Mouse (Mus musculus): ENCODE data around the gene Slc31a1. TPM values are rescaled to one million over a fixed set of nuclear protein-coding genes. Genes with fewer than 3 reads are reported as not detected.

Gene Slc31a1
- total and polyA plus RNA-seq, 2 experiments = 75.3 to 88.4 TPM

DNA sequence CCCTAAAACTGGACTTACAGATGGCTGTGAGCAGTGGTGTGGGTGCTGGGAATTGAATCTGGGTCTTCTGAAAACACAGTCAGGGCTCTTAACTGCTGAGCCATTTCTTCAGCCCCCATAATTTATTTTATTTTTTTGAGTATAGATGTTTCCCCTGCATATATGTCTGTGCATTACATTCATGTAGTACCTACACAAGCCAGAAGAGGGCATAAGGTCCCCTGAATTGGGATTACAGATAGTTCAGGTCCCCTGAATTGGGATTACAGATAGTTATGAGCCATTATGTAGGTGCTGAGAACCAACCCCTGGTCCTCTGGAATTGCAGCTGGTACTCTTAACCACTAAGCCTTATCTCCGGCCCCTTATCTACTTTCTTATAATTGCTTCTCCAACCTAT, 16.5 kb upstream of the Slc31a1 start:
- TF ChIP-seq POLR2A (IDR thresholded peaks at IDR 0.05; ENCODE audit: extremely low read depth, insufficient read depth, low read length) = no peak
- TF ChIP-seq CTCF (IDR thresholded peaks at IDR 0.05; ENCODE audit: low read depth, low read length) = peak; percentile 34; the same call in 1 of the 2 replicates
- no peak for DNase-seq (ENCODE audit: extremely low read depth, low read depth, low spot score)
- H3K79me2 ChIP-seq (ENCODE audit: control insufficient read depth, insufficient read depth, low read length) = peaks cover 5% of the 10 kb centered on the region; the same call in 1 of the 2 replicates

DNA sequence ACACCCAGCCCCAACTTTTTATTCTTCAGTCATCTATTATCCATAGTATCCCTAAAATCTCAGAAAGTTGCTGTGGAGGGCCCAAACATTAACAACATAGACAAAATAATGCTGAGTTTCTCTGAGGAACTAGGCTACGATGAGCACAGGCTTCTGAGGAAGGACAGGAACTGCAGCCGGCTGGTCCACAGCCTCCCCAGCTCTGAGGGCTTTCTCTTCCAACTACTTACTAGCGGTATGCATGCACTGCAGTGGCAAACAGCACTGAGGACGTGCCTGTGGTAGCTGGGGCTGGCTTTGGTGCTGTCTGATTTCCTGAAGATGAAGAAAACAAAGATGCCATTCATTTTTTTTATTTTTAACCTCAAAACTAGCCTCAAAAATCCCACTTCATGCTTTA, 14.7 kb upstream of the Slc31a1 start:
- Histone ChIP-seq H3K36me3 (ENCODE audit: control insufficient read depth, insufficient read depth, low read length) (peaks cover 58% of the 10 kb centered on the region), H3K79me2 (ENCODE audit: control insufficient read depth, insufficient read depth, low read length) (peaks cover 6% of the 10 kb centered on the region; the same call in 1 of the 2 replicates), H3K9ac (ENCODE audit: low read depth, low read length) (no peak overlapping the region), H3K4me1 (ENCODE audit: control insufficient read depth, insufficient read depth, low read length) (peaks cover 11% of the 10 kb centered on the region), H3K27me3 (ENCODE audit: control insufficient read depth, insufficient read depth, low read length) (no peaks in the 10 kb centered on the region), H3K4me3 (ENCODE audit: insufficient read depth, low read depth, low read length) (no peak overlapping the region), H3K27ac (replicated peaks; ENCODE audit: insufficient read depth, low read depth, low read length) (no peak overlapping the region)
- no peak for DNase-seq (ENCODE audit: extremely low read depth, low read depth, low spot score)
- 71% methylated on average over 4 of the region's 4 CpGs for WGBS
- TF ChIP-seq CTCF (IDR thresholded peaks at IDR 0.05; ENCODE audit: low read depth, low read length) (no peak), POLR2A (IDR thresholded peaks at IDR 0.05; ENCODE audit: extremely low read depth, insufficient read depth, low read length) (no peak)

More for the DNA sequence above, 16.5 kb upstream of the Slc31a1 start:
- no peak overlapping the region for H3K4me3 ChIP-seq (ENCODE audit: insufficient read depth, low read depth, low read length)
- no peak overlapping the region for H3K27ac ChIP-seq (replicated peaks; ENCODE audit: insufficient read depth, low read depth, low read length)
- H3K4me1 ChIP-seq (ENCODE audit: control insufficient read depth, insufficient read depth, low read length) = peaks cover 7% of the 10 kb centered on the region
- H3K27me3 ChIP-seq (ENCODE audit: control insufficient read depth, insufficient read depth, low read length) = no peaks in the 10 kb centered on the region
- peaks cover 55% of the 10 kb centered on the region for H3K36me3 ChIP-seq (ENCODE audit: control insufficient read depth, insufficient read depth, low read length)
- WGBS = 100% methylated on average over 1 of the region's 1 CpGs
- no peak overlapping the region for H3K9ac ChIP-seq (ENCODE audit: low read depth, low read length)

DNA sequence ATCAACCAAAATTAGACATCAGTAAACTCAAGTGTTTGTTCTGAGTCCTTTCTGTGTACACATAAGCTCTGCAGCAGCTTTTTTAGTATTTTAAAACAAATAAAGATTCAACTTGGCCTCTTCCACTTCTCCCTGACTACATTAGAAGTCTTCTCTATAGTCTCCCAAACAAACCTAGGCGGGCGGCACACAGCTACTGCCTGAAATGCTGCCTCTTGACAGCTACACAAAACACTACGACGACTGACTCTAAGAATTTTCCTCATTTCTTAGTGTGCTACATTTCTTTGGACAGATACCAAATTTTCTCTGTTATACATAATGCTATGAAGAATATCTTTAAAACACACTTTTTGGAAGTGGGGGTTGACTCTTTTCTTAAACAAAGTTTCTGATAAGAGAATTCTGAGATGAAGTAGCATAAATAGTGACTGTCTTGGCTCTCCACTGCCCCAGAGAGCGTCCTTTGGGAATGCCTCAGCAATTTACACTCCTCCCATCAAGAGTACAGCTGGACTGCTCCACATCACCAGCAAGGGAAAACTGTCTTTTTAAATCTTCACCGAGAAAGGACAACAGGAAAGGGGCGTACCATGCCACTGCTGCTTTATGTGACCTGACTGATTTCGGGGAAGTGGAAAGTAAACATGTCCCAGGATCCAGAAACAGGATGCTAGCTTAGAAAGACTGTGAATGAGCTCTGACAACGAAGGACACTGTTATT, 12.8 kb upstream of the Slc31a1 start:
- no peak for TF ChIP-seq POLR2A (IDR thresholded peaks at IDR 0.05; ENCODE audit: extremely low read depth, insufficient read depth, low read length)
- no peak for TF ChIP-seq CTCF (IDR thresholded peaks at IDR 0.05; ENCODE audit: low read depth, low read length)
- no peak overlapping the region for H3K9ac ChIP-seq (ENCODE audit: low read depth, low read length)
- H3K27me3 ChIP-seq (ENCODE audit: control insufficient read depth, insufficient read depth, low read length) = no peaks in the 10 kb centered on the region
- peaks cover 11% of the 10 kb centered on the region for H3K4me1 ChIP-seq (ENCODE audit: control insufficient read depth, insufficient read depth, low read length)
- H3K27ac ChIP-seq (replicated peaks; ENCODE audit: insufficient read depth, low read depth, low read length) = peak overlapping the region; percentile 71
- no peak overlapping the region for H3K4me3 ChIP-seq (ENCODE audit: insufficient read depth, low read depth, low read length)
- peak; percentile 38 for DNase-seq (ENCODE audit: extremely low read depth, low read depth, low spot score)
- H3K79me2 ChIP-seq (ENCODE audit: control insufficient read depth, insufficient read depth, low read length) = peaks cover 10% of the 10 kb centered on the region; the same call in 1 of the 2 replicates
- H3K36me3 ChIP-seq (ENCODE audit: control insufficient read depth, insufficient read depth, low read length) = peaks cover 58% of the 10 kb centered on the region
- 40% methylated on average over 9 of the region's 9 CpGs for WGBS

DNA sequence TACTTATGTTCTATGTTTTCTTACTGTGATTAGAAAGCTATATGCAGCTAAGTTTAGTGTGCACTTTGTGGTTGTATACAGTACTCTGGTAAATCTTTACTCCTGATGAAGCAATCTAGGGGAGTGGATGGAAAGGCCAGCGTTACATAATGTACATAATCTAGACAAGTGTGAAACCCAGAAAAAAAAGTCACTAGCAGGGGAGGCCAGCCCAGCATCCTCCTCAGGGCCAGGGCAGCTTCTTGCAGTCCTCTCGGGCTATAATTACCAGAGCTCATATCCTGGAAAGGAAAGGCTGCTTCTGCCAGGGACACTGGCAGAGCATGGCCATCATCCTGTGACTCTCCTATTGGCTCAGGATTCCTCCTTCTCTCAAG, 12.2 kb upstream of the Slc31a1 start:
- WGBS = 22% methylated on average over 2 of the region's 2 CpGs
- peaks cover 55% of the 10 kb centered on the region for H3K36me3 ChIP-seq (ENCODE audit: control insufficient read depth, insufficient read depth, low read length)
- peak overlapping the region; percentile 77 for H3K27ac ChIP-seq (replicated peaks; ENCODE audit: insufficient read depth, low read depth, low read length)
- no peak for TF ChIP-seq POLR2A (IDR thresholded peaks at IDR 0.05; ENCODE audit: extremely low read depth, insufficient read depth, low read length)
- DNase-seq (ENCODE audit: extremely low read depth, low read depth, low spot score) = no peak
- H3K4me1 ChIP-seq (ENCODE audit: control insufficient read depth, insufficient read depth, low read length) = peaks cover 11% of the 10 kb centered on the region
- no peak overlapping the region for H3K4me3 ChIP-seq (ENCODE audit: insufficient read depth, low read depth, low read length)
- H3K79me2 ChIP-seq (ENCODE audit: control insufficient read depth, insufficient read depth, low read length) = peaks cover 13% of the 10 kb centered on the region; the same call in 1 of the 2 replicates
- H3K9ac ChIP-seq (ENCODE audit: low read depth, low read length) = no peak overlapping the region
- H3K27me3 ChIP-seq (ENCODE audit: control insufficient read depth, insufficient read depth, low read length) = no peaks in the 10 kb centered on the region

DNA sequence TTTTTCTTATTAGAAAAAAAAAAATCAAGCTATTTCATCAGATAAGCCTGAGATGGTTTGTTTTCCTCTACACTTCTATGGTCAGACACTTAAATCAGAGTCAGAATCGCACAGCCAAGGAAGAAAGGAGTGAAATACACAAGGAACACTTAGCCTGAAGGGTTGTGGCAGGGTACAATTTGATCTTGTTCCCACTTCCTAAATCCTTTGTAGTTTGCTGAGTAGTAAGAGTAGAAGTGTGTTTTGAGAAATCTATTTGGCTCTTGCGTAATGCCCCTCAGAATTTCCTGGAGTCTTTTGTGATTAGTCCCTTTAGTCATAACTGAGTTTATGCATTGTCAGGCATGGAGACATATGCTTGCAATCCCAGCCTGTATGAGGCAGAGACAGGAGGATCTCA, 11.2 kb upstream of the Slc31a1 start:
- peaks cover 11% of the 10 kb centered on the region; the same call in 1 of the 2 replicates for H3K79me2 ChIP-seq (ENCODE audit: control insufficient read depth, insufficient read depth, low read length)
- WGBS = 81% methylated on average over 2 of the region's 2 CpGs
- H3K4me1 ChIP-seq (ENCODE audit: control insufficient read depth, insufficient read depth, low read length) = peaks cover 11% of the 10 kb centered on the region
- H3K27me3 ChIP-seq (ENCODE audit: control insufficient read depth, insufficient read depth, low read length) = no peaks in the 10 kb centered on the region
- H3K36me3 ChIP-seq (ENCODE audit: control insufficient read depth, insufficient read depth, low read length) = peaks cover 47% of the 10 kb centered on the region
- no peak overlapping the region for H3K4me3 ChIP-seq (ENCODE audit: insufficient read depth, low read depth, low read length)
- no peak overlapping the region for H3K9ac ChIP-seq (ENCODE audit: low read depth, low read length)
- H3K27ac ChIP-seq (replicated peaks; ENCODE audit: insufficient read depth, low read depth, low read length) = no peak overlapping the region
- peak; percentile 36 for DNase-seq (ENCODE audit: extremely low read depth, low read depth, low spot score)
- TF ChIP-seq POLR2A (IDR thresholded peaks at IDR 0.05; ENCODE audit: extremely low read depth, insufficient read depth, low read length) = no peak
- no peak for TF ChIP-seq CTCF (IDR thresholded peaks at IDR 0.05; ENCODE audit: low read depth, low read length)

DNA sequence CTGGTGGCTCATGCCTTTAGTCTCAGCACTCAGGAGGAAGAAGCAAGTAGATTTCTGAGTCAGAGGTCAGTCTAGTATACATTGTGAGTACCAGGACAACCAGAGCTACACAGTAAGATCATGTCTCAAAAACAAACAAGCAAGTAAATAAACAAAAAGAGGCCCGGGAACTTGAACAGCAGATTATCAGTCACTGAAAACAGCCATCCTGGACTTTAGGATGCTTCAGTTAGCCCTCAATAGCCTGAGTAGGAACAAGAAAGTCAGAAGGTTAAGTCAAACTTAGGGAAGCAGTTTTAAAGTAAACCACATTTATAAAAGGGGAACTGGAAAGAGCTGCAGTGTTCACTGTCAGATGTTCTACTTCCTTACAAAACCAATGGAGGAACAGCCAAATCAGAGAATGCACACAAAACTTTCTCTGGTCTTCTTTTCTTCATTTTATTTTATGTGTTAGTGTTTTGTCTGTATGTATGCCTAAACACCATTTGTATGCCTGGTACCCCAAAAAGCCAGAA, 2.8 kb upstream of the Slc31a1 start:
- H3K27me3 ChIP-seq (ENCODE audit: control insufficient read depth, insufficient read depth, low read length) = no peaks in the 10 kb centered on the region
- H3K4me3 ChIP-seq (ENCODE audit: insufficient read depth, low read depth, low read length) = no peak overlapping the region
- no peak overlapping the region for H3K9ac ChIP-seq (ENCODE audit: low read depth, low read length)
- H3K36me3 ChIP-seq (ENCODE audit: control insufficient read depth, insufficient read depth, low read length) = peaks cover 4% of the 10 kb centered on the region; the same call in 1 of the 2 replicates
- H3K4me1 ChIP-seq (ENCODE audit: control insufficient read depth, insufficient read depth, low read length) = peaks cover 4% of the 10 kb centered on the region; the same call in 1 of the 2 replicates
- WGBS = 39% methylated on average over 1 of the region's 1 CpGs
- H3K27ac ChIP-seq (replicated peaks; ENCODE audit: insufficient read depth, low read depth, low read length) = no peak overlapping the region
- H3K79me2 ChIP-seq (ENCODE audit: control insufficient read depth, insufficient read depth, low read length) = peaks cover 16% of the 10 kb centered on the region; the same call in 1 of the 2 replicates
- DNase-seq (ENCODE audit: extremely low read depth, low read depth, low spot score) = no peak
- TF ChIP-seq CTCF (IDR thresholded peaks at IDR 0.05; ENCODE audit: low read depth, low read length) = no peak
- no peak for TF ChIP-seq POLR2A (IDR thresholded peaks at IDR 0.05; ENCODE audit: extremely low read depth, insufficient read depth, low read length)
